In the genomic region with DNA sequence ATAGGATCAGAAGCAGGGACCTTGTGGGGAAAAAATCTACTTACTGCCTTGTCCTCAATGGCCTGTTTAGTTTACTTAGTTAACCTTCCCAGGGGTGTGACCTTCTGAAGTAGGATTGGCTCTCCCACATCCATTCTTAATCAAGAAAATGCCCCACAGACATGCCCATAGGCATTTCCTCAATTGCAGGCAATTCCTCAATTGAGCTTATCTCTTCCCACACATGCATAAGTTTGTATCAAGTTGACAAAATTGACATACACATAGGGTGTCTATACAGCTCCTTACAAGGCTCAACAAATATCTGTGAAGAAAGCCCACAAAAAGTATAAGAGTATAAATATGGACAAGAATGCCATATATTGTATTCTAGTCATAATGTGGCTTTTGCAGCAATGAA, we compare ENCODE assay signal across 21 mouse cellular contexts.
A peak's percentile ranks its signal among the peaks of the same experiment; 100 is the strongest.
DNase-seq lines count a peak whose midpoint lies in the region; ATAC-seq and TF ChIP-seq lines count a peak whose summit lies in the region.
"Had no signal": no experiment of that assay in that cellular context is flagged by ENCODE, and none has a peak within 500 bp of the region (broad histone marks: within the 10 kb centered on the region; RNA-seq: fewer than 3 reads in every experiment).

No protein-coding gene starts in this region.

- no peak overlapping the region for H3K9ac ChIP-seq in MEL (ENCODE audit: control insufficient read depth, low read depth, low read length, poor library complexity, severe bottlenecking)

- H3K36me3 ChIP-seq in MEL (ENCODE audit: control insufficient read depth in 1 of 2, insufficient read depth in 2 of 2, low read length in 2 of 2): peaks cover 0 to 5% of the 10 kb centered on the region in 2 experiments; a peak in 2 of 4 replicates
- H3K36me3 ChIP-seq in kidney, adult 2 months (ENCODE audit: control insufficient read depth, insufficient read depth, low read length): no peaks in the 10 kb centered on the region
- H3K36me3 ChIP-seq: G1E had no signal

- peak; percentile 53 to 58; a peak in 3 of 4 replicates for TF ChIP-seq EP300 in MEL (IDR thresholded peaks at IDR 0.05; ENCODE audit: low read depth in 1 of 2, low read length in 2 of 2)

- TF ChIP-seq POLR2A in MEL (IDR thresholded peaks at IDR 0.05; ENCODE audit: control insufficient read depth in 1 of 2, insufficient read depth in 1 of 2, low read depth in 1 of 2, low read length in 2 of 2, poor library complexity in 1 of 2): no peak
- TF ChIP-seq POLR2A in kidney, adult 2 months (IDR thresholded peaks at IDR 0.05; ENCODE audit: low read depth, low read length): no peak

- H3K4me1 ChIP-seq in MEL (ENCODE audit: control insufficient read depth in 1 of 2, insufficient read depth in 2 of 2, low read length in 2 of 2): 0 out of 4 replicates have a peak, but pooled peaks cover 0 to 2% of the 10 kb centered on the region in 2 experiments
- H3K4me1 ChIP-seq in kidney, adult 2 months (ENCODE audit: control insufficient read depth, insufficient read depth, low read length): no peaks in the 10 kb centered on the region

- H3K79me2 ChIP-seq in MEL (ENCODE audit: control insufficient read depth, insufficient read depth, low read length, poor library complexity): no peaks in the 10 kb centered on the region

- no peak for TF ChIP-seq CTCF in MEL (IDR thresholded peaks at IDR 0.05 in 2 of 3, conservative IDR thresholded peaks at IDR 0.05 in 1 of 3; ENCODE audit: control insufficient read depth in 1 of 3, insufficient read depth in 1 of 3, low read depth in 2 of 3, low read length in 3 of 3, poor library complexity in 1 of 3, severe bottlenecking in 1 of 3)
- TF ChIP-seq CTCF in kidney, adult 2 months (conservative IDR thresholded peaks at IDR 0.05; ENCODE audit: insufficient read depth, insufficient read length, low read depth, low read length): no peak

- no peak overlapping the region for H3K27ac ChIP-seq in MEL (ENCODE audit: control insufficient read depth, low read depth, low read length)
- H3K27ac ChIP-seq in kidney, adult 2 months (ENCODE audit: insufficient read depth, low read depth, low read length): no peak overlapping the region

- DNase-seq in MEL (ENCODE audit: low read depth, low spot score) (peak; percentile 45), MEL-GATA-1-ER (ENCODE audit: extremely low read depth, low read depth) (peak; percentile 6)
- DNase-seq in kidney, adult 2 months: no peak
- DNase-seq: adrenal gland, adult 2 months; adrenal gland, adult 8-10 months; adrenal gland, postnatal 10 days; adrenal gland, postnatal 14 days; adrenal gland, postnatal 25 days; adrenal gland, postnatal 36 days; B cell, adult 2 months; cerebellum, adult 11 months; cerebellum, adult 11-12 months; cerebellum, adult 18-20 months; cerebellum, adult 2 months; cerebellum, adult 8-10 months had no signal

- ATAC-seq in megakaryocyte, adult 5-6 weeks (ENCODE audit: poor library complexity, severe bottlenecking): no peak
- ATAC-seq: activated CD4-positive, CD25-positive, alpha-beta regulatory T cell, adult 4 months; CD4-positive, CD25-positive, alpha-beta regulatory T cell, adult 4 months; Patski had no signal

- no peaks in the 10 kb centered on the region for H3K27me3 ChIP-seq in MEL (ENCODE audit: control insufficient read depth in 1 of 2, insufficient read depth in 2 of 2, low read length in 2 of 2)
- no peaks in the 10 kb centered on the region for H3K27me3 ChIP-seq in kidney, adult 2 months (replicated peaks; ENCODE audit: control insufficient read depth, insufficient read depth, low read length)
- H3K27me3 ChIP-seq: CH12.LX had no signal

- H3K4me3 ChIP-seq in MEL (ENCODE audit: control insufficient read depth in 1 of 2, insufficient read depth in 1 of 2, low read depth in 2 of 2, low read length in 2 of 2): no peak overlapping the region
- H3K4me3 ChIP-seq in kidney, adult 2 months (ENCODE audit: insufficient read depth, low read depth, low read length): no peak overlapping the region

- TF ChIP-seq RAD21 in MEL (IDR thresholded peaks at IDR 0.05; ENCODE audit: low read depth, low read length): no peak

- H3K9me3 ChIP-seq in MEL (replicated peaks; ENCODE audit: insufficient read depth, low read length): no peaks in the 10 kb centered on the region
- H3K9me3 ChIP-seq: G1E had no signal

TF ChIP-seq in MEL, 35 proteins besides CTCF, POLR2A, EP300 and RAD21:
- no peak for TF ChIP-seq HCFC1 (IDR thresholded peaks at IDR 0.05; ENCODE audit: low read depth, low read length)
- TF ChIP-seq NRF1 (IDR thresholded peaks at IDR 0.05; ENCODE audit: insufficient read depth, low read depth, low read length, poor library complexity, severe bottlenecking): no peak
- no peak for TF ChIP-seq JUND (IDR thresholded peaks at IDR 0.05; ENCODE audit: low read depth, low read length)
- peak; percentile 61; the same call in 1 of the 2 replicates for TF ChIP-seq GATA1 (IDR thresholded peaks at IDR 0.05; ENCODE audit: low read depth, low read length)
- 0 out of 2 replicates have a peak, but pooled peaks have one; percentile 6 for TF ChIP-seq ETS1 (IDR thresholded peaks at IDR 0.05; ENCODE audit: low read depth, low read length)
- no peak for TF ChIP-seq ZMIZ1 (IDR thresholded peaks at IDR 0.05; ENCODE audit: low read depth, low read length)
- TF ChIP-seq KAT2A (conservative IDR thresholded peaks at IDR 0.05; ENCODE audit: low read depth, low read length): no peak
- no peak for TF ChIP-seq BHLHE40 (IDR thresholded peaks at IDR 0.05; ENCODE audit: borderline replicate concordance, low read depth, low read length)
- TF ChIP-seq TBP (IDR thresholded peaks at IDR 0.05; ENCODE audit: low read depth, low read length): no peak
- no peak for TF ChIP-seq ZNF384 (IDR thresholded peaks at IDR 0.05; ENCODE audit: low read depth, low read length)
- no peak for TF ChIP-seq MXI1 (IDR thresholded peaks at IDR 0.05; ENCODE audit: low read depth, low read length)
- peak; percentile 50; the same call in 1 of the 2 replicates for TF ChIP-seq TCF12 (IDR thresholded peaks at IDR 0.05; ENCODE audit: low read depth, low read length)
- TF ChIP-seq CHD1 (IDR thresholded peaks at IDR 0.05; ENCODE audit: low read depth, low read length): no peak
- TF ChIP-seq SIN3A (IDR thresholded peaks at IDR 0.05; ENCODE audit: low read length): no peak
- TF ChIP-seq ZKSCAN1 (IDR thresholded peaks at IDR 0.05; ENCODE audit: low read depth, low read length): no peak
